Mouse (Mus musculus): ENCODE results near the gene Fam149b.
"Not testable (repeated sequence)": the region's sequence is repeated elsewhere in the genome, so short reads cannot be mapped to it uniquely, and the experiment has no call there.

Fam149b gene

GRCm38 (mm10) chr14:20347991-20348541, at the start of gene Fam149b, which contains the start of gene Ecd:
Gene Fam149b (plus strand): TSS chr14:20348162.
Gene Ecd (minus strand): TSS chr14:20348121.
- in situ Hi-C loops (cut with MboI, MseI): no loop called here

GRCm38 (mm10) chr14:20305085-20305484, 42.9 kb upstream of the Fam149b start:
- in situ Hi-C loops (cut with MboI, MseI): not testable (repeated sequence)

- in situ Hi-C loops (cut with MboI, MseI): no loop called here
These were observed 32.8 kb upstream of the Fam149b start for GRCm38 (mm10) chr14:20315137-20315536.

GRCm38 (mm10) chr14:20319420-20319819, 28.5 kb upstream of the Fam149b start:
- in situ Hi-C loops (cut with MboI, MseI): no loop called here

GRCm38 (mm10) chr14:20324196-20324595, 23.8 kb upstream of the Fam149b start:
- in situ Hi-C loops (cut with MboI, MseI): no loop called here

GRCm38 (mm10) chr14:20328474-20328873, 19.5 kb upstream of the Fam149b start:
- in situ Hi-C loops (cut with MboI, MseI): no loop called here

GRCm38 (mm10) chr14:20331316-20331715, 16.6 kb upstream of the Fam149b start:
- in situ Hi-C loops (cut with MboI, MseI): no loop called here

GRCm38 (mm10) chr14:20339415-20339814, 8.5 kb upstream of the Fam149b start:
- in situ Hi-C loops (cut with MboI, MseI): no loop called here

- in situ Hi-C loops (cut with MboI, MseI): no loop called here
These were observed 7.8 kb upstream of the Fam149b start for GRCm38 (mm10) chr14:20340149-20340548.

- in situ Hi-C loops (cut with MboI, MseI): no loop called here
These were observed 7.1 kb upstream of the Fam149b start for GRCm38 (mm10) chr14:20340866-20341265.

GRCm38 (mm10) chr14:20345885-20346284, 2.1 kb upstream of the Fam149b start:
- in situ Hi-C loops (cut with MboI, MseI): no loop called here

GRCm38 (mm10) chr14:20347441-20347990, 446 bp upstream of the Fam149b start:
- in situ Hi-C loops (cut with MboI, MseI): no loop called here

GRCm38 (mm10) chr14:20363230-20363629, 15.3 kb downstream of the Fam149b start:
- in situ Hi-C loops (cut with MboI, MseI): no loop called here

- in situ Hi-C loops (cut with MboI, MseI): no loop called here
These were observed 20.3 kb downstream of the Fam149b start for GRCm38 (mm10) chr14:20368271-20368670.

GRCm38 (mm10) chr14:20370798-20371197, 22.8 kb downstream of the Fam149b start:
- in situ Hi-C loops (cut with MboI, MseI): no loop called here

GRCm38 (mm10) chr14:20371854-20372253, 23.9 kb downstream of the Fam149b start:
- in situ Hi-C loops (cut with MboI, MseI): no loop called here

GRCm38 (mm10) chr14:20377112-20377521, 29.2 kb downstream of the Fam149b start:
- in situ Hi-C loops (cut with MboI, MseI): no loop called here

GRCm38 (mm10) chr14:20378313-20379061, 30.5 kb downstream of the Fam149b start:
- in situ Hi-C loops (cut with MboI, MseI): no loop called here

GRCm38 (mm10) chr14:20379087-20379640, 31.2 kb downstream of the Fam149b start:
- in situ Hi-C loops (cut with MboI, MseI): no loop called here

GRCm38 (mm10) chr14:20379753-20380430, 31.9 kb downstream of the Fam149b start:
- in situ Hi-C loops (cut with MboI, MseI): no loop called here

GRCm38 (mm10) chr14:20388441-20389129, 40.6 kb downstream of the Fam149b start, which contains the start of gene Dnajc9:
Gene Dnajc9 (minus strand): TSS chr14:20388910.
- in situ Hi-C loops (cut with MboI, MseI): no loop called here

Data from T-helper 1 cell (primary cell).